Mouse (Mus musculus): Measurements from ENCODE around the gene Lrrc74a.

Gene Lrrc74a

DNA sequence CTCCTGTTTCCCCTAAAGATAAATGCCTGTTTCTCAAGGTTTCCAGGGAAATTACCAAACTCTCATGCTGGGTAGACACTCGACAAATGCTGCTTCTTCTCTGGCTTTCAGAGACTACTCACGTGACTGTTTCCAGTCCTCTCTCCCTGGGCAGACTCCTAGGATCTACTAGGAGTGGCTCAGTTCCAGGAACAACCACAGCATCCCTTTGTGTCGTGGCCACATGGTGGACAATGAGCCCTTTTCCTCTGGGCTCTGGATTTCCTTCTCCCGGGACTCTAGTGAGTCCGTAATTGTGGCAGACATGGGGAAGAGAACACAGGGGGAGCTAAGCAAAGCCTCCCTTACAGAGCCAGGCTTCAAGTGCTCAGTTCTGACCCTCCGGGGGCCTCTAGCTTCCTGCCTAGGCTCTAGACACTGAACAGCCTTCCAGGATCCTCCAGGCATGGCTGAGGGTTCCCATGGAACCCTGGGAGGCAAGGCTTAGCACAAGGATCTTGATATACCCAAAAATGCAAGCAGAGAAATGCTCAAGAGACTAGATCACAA lies 47.6 kb downstream of the Lrrc74a start:
- peak in 1 of 2 experiments; percentile 59 for DNase-seq (ENCODE audit: inconsistent age in 2 of 2, low spot score in 1 of 2)

DNA sequence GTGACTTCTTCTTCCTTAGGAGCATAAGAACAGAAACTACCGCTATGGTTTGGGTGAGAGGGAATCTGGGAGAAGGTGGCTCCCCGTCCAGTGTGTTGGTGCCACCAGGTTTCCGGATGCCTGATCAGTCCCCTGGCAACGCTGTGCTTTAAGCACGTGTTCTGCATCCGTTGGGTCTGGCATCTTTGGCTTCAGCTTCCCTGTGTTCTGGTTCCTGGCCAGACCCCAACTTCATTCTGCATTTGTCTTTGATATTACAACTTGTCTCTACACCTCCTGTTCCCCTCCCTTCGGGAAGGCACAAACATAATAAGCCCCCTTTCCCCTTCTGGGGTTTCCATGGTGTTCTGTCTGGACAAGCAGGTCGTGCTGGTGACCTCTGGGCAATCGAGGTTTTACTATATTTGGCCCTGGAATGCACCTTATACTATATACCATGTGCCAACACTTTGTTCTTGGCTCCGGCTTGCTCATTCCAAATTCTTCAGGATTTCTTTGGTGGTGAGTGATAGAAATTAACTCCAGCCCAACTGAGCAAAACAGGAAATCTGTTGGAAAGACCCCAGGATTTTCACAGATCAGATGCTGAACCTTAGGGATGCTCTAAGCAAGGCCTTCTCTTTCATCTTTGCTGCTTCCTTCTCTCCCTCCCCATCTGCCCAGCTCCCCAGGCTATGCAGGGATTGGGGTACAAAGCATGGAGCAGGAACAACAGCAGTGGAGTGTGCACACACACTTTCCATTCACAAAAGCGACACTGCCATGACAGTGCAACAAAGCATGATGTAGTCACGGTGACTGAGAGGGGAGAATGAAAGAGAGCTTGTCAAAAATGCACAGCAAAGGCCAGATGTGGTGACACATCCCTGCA lies 52.2 kb downstream of the Lrrc74a start:
- DNase-seq (ENCODE audit: inconsistent age in 2 of 2, low spot score in 1 of 2), result no peak

DNA sequence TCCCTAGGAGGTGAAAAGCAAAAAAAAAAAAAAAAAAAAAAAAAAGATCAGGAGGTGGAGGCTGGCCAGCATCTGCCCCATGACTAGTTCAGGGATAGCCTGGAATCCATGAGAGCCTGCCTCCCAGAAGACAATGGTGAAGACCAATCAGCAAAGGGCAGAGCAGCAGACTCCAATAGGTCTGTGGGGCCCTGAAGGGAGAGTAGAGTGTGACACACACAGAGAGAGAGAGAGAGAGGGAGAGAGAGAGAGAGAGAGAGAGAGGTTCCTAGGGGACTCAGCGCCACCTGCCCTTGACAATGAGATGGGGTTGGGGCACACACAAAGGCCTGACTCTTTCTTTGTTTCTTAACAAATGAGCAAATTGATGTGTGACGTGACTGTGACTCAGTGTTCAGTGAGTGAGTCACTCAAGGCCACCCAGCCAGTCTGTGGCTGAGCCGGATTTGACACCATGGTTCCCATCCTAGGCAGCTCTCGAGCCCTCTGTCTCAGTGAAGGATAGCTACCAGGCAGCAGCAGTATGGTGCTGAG lies 52.9 kb downstream of the Lrrc74a start:
- DNase-seq (ENCODE audit: inconsistent age in 2 of 2, low spot score in 1 of 2), result peak; percentile 86 to 94

DNA sequence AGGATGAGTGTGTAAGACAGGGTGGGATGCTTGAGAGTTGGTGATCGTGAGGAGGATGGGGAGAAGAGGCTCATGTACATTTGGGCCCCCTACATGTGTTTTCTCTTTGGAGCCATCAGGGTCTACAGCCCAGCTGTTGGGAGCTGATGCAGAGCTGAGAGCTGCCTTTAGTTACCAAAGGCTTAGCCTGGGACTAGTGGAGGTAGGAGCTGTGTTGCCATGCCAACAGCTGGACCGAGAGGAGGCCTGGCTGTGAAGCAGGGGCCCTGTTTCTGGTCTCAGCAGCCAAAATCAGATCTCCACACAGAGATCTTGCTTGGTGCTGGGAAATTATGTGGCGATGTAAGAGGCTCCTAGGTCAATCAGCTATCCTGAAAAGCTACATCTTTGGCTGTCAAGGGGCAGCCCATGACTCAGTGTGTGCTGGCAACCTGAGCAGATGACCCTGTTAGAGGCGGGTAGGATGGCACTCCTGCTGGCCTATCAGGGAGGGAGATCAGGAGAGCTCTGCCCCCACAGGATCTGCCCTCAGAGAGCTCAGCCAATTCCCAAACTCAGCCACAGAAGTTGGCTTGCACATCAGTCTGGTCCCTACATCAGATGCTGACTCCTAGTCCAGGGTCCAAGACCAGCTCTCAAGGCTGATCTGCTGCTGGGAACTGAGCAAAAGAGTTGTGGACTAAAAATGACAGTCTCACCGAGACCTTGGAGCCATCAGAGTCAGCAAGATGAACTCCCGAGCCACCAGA lies 56.1 kb downstream of the Lrrc74a start:
- DNase-seq (ENCODE audit: inconsistent age in 2 of 2, low spot score in 1 of 2), result no peak

DNA sequence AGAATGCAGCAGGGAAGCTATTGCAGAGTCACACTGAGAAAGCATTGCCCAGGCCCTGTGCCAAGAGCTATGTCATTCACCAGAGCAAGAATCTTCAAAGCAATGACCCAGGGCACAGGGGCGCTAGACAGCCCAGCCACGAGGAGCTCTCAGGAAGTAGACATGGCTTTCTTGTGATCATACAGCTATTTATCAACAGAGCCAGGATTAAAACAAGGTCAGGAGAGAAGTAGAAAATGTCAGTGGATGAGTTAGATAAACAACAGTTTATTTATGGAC lies 56.6 kb downstream of the Lrrc74a start:
- DNase-seq (ENCODE audit: inconsistent age in 2 of 2, low spot score in 1 of 2), result peak; percentile 96 to 97

DNA sequence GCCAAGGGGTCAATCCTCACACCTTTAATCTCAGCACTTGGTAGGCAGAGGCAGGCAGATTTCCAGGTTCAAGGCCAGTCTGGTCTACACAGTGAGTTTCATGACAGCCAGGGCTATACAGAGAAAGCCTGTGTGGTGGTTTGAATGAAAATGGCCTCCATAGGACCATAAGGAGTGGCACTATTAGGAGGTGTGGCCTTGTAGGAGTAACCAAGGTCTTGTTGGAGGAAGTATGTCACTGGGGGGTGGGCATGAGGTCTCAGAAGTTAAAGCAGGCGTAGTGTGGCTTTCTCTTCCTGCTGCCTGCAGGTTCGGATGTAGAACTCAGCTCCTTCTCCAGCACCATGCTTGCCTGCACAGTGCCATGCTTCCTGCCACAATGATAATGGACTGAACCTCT lies 57.8 kb downstream of the Lrrc74a start:
- peak in 1 of 2 experiments; percentile 36 for DNase-seq (ENCODE audit: inconsistent age in 2 of 2, low spot score in 1 of 2)

DNA sequence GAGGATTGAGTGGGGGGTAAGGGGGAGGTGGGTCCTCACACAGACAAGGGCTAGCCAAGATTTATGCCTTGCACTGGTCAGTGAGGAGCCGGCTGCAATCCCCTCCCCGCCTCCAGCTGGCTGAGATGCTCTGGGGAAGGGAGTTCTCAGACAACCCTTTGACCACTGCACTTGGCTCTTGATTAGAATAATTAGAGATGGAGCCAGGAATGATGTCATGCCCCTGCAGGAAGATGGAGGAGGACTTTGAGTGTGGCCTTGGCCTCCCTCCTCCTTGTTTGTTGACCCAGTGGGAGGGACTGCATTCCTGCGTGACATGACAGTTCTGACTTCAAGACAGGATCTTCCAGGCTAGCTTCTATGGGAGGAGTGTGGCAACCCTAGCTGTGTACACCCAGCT lies 59.7 kb downstream of the Lrrc74a start:
- peak; percentile 83 to 91 for DNase-seq (ENCODE audit: inconsistent age in 2 of 2, low spot score in 1 of 2)

DNA sequence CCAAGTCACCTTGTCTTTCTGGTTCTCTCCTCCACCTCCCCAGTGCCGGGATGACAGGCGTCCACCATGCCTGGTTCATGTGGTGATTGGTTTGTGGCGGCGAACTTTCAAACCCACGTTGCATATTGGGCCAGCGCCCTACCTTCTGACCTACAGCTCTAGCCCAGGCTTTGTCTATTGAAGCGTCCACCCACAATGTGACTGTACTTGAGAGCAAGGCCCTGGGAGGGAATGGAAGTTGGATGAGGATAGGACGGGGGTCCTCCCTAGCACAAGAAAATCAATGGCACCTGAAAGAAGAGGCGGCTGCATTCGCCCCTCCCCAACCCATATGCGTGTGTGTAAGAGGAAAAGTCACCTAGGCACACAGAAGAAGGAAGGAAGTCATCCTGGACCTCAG lies 60.2 kb downstream of the Lrrc74a start:
- DNase-seq (ENCODE audit: inconsistent age in 2 of 2, low spot score in 1 of 2), result peak in 1 of 2 experiments; percentile 64

DNA sequence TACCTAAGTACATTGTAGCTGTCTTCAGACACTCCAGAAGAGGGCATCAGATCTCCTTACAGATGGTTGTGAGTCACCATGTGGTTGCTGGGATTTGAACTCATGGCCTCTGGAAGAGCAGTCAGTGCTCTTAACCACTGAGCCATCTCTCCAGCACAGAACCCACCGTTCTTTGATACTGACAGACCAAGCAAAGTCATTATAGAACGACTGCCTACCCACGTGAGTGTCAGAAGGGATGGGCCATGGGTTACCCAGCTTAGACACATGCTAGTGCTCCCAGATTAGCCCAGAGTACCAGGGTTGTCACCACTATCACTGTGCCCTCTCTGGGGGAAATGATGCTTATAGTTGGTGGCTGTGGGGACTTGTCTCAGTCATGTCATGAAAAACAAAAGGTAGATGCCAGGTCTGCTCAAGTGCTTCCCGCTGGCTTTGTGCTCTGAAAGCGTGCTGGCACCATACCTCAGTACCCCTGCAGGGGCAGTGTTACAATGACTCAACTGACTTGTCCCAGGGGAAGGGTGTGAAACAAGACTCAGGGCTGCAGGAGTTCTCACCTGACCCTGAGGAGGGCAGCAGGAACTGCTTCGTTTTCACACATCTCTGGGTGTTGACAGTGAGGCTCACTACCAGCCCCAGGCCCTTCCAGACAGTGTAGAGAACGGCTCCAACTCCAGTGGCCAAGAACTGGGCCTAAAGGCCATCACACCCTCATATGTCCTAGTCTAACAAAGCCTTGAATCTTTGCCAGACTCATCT lies 61.1 kb downstream of the Lrrc74a start:
- no peak for DNase-seq (ENCODE audit: inconsistent age in 2 of 2, low spot score in 1 of 2)

DNA sequence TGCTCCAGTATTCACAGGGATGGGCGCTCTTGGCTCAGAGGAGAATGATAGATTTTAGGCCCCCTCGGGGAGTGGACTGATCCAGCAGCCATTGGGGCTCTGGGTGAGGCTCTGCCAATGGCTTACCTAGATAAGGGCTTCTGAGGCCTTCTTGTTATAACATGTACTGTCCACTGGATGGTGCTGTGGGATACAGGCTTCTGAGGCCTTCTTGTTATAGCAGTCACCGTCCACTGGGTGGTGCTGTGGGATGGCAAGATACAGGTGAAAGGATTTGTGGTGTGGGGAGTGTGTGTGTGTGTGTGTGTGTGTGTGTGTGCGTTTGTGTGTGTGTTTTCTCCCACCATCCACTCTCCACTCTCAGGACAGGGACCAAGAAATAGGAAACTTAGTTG lies 61.7 kb downstream of the Lrrc74a start:
- DNase-seq (ENCODE audit: inconsistent age in 2 of 2, low spot score in 1 of 2), result peak; percentile 84 to 95

DNA sequence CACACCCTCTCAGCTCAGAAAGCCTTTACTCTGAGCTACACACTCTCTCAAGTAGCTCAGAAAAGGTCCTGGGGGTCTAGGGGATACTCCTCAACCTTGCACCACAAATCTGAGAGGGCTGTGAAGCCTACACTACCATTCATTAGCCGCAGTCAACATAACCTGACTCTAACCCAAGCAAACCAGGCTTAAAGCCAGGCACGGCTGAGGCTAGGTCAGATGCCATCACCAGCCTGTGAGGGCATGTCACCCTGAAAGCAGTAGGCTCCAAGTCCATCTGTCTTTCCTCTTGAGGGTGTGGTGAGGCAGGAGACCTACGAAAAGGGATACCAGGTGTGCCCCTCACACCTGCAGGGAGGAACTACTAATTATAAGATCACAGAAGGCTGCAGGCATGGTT lies 62.2 kb downstream of the Lrrc74a start:
- DNase-seq (ENCODE audit: inconsistent age in 2 of 2, low spot score in 1 of 2), result peak in 1 of 2 experiments; percentile 62

DNA sequence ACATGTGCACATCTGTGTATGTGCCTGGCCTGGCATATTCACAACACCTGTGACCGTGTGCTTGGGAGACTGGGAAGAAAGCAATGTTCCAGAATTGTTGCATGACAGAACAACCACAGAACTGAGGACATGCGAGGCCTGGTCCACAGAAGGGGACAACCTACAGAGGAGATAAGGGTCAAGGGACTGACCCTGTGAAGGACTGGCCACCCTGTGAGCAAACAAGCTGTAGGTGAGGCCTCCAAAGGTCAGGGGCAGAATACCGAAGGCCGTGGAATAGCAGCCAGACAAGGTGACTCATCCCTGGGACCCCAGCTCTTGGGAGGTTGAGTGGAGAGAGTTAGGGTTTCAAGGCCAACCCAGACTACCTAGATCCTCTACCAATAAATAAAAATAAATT lies 63.6 kb downstream of the Lrrc74a start:
- peak in 1 of 2 experiments; percentile 76 for DNase-seq (ENCODE audit: inconsistent age in 2 of 2, low spot score in 1 of 2)

DNA sequence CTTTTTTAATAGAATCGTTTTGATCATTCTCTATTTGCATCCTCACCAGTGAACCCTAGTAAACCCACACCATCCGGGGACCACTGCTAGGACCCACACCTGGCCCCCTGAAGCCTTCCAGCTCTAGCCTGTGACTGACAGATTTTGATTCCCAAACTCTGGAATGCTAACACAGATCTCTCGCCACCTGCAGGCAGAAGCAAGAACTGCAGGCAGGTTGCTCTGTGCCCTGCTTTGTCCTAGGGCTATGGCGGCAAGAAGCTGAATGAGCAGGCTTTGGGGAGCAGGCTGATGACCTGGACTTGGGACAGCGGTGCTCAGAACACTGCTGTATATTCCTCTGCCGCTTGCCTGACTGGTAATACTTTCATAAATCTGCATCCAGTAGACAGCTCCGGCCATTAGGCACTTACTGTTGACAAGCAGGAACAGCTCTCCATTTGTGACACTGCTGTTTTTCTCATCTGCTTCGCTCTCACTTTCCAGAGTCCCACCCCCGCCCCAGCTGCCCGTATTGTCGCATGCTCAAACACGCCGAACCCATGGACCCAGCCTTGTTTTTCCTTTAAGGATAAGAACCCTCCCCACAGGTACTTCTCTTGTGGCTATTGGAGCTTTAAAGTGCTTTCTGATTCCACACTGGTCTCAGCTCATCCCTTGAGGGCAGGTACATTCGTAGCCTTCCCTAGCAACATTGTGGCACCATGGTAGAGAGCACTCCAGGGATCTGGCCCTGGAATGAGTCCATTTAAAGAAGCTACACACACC lies 64.8 kb downstream of the Lrrc74a start:
- DNase-seq (ENCODE audit: inconsistent age in 2 of 2, low spot score in 1 of 2), result peak; percentile 85 to 95

DNA sequence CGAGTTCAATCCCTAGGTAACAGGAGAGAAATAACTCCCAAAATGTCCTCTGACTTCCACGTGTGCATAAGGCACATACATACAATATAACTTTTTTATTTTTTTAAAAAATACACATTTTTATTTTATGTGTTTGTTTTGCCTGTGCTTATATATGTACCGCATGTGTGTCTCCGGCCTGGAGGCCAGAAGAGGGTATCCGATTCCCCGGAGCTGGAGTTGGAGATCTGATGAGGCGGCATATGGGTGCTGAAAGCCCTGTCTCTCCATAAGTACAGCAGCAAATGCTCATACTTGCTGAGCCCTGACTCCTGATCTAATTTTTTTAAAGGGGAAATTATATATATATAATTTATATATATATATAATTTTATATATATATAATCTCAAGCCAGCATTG lies 65.6 kb downstream of the Lrrc74a start:
- DNase-seq (ENCODE audit: inconsistent age in 2 of 2, low spot score in 1 of 2), result peak in 1 of 2 experiments; percentile 38

DNA sequence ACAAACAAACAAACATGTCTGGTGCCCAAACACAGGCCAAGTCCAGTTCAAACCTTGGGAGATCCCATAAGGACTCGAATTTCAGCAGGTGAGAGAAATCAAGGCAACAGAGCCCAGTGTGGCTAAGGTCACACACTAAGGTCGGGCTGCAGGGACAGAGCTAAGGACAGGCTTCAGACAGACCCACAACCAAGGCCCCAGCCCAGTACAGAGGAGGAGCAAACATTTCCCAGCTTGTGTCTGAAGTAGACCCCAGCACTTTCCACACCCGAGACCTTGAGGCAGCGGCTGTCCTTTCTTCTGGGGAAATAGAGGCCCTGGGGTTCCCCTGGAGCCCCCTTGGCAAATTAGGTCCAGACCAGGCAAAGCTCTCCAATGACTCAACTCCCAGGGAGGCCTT lies 66.2 kb downstream of the Lrrc74a start:
- DNase-seq (ENCODE audit: inconsistent age in 2 of 2, low spot score in 1 of 2), result peak; percentile 56 to 84

DNA sequence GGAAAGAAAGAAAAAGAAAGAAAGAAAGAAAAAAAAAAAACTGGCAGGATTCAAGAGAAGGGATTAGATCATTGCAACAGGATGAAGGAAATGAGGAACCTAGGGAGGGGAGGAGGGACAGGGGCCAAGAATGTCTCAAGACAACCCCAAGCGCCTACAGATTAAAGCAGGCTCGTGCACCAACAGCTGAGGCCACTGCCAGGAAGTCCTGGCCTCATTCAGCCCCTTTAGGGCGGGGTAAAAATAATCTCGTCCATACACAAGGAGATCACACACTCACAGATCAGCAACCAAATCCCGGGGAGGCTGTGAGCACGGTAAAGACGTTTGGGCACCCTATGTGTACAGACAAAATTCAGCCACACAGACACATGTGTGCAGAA lies 66.6 kb downstream of the Lrrc74a start:
- DNase-seq (ENCODE audit: inconsistent age in 2 of 2, low spot score in 1 of 2), result no peak

DNA sequence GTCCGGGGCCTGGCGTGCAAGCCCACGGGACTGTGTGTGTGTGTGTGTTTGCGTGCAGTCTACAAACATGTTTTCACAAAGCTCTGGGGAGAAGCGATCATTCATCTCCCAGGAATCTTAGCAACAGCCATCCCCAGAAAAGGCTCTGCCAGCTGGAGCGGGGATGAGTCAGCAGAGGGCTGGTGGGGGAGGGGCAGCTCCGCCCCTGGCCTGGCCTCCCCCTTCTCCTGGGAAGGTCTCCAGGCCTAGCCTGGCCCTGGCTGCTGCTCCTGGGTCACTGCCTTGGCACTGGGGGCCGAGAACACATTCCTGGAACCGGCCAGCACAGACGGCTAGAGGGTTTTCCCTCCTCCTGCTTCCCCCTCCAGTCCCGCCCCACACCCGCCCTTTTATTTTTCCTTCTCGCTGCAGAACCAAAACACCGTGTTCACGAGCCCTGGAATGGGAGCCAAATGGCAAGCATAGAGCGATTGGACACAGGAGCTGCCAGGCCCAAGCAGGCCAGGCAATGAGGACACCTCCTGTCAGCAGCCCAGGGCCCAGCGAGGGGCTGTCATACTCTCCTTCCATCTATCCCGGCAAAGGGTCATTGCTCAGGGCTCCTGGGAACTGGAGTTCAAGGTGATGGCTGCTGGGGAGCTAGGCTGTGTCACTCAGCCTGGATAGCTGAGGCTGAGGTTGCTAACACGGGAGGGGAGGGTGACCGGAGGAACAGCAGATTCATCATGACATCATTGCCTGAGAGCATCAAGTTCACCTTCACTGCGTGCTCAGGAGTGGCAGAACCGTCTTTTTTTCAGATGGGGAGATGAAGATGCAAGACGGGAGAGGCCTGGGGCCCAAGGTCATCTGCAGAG lies 67.2 kb downstream of the Lrrc74a start:
- DNase-seq (ENCODE audit: inconsistent age in 2 of 2, low spot score in 1 of 2), result peak; percentile 99 to 100

DNA sequence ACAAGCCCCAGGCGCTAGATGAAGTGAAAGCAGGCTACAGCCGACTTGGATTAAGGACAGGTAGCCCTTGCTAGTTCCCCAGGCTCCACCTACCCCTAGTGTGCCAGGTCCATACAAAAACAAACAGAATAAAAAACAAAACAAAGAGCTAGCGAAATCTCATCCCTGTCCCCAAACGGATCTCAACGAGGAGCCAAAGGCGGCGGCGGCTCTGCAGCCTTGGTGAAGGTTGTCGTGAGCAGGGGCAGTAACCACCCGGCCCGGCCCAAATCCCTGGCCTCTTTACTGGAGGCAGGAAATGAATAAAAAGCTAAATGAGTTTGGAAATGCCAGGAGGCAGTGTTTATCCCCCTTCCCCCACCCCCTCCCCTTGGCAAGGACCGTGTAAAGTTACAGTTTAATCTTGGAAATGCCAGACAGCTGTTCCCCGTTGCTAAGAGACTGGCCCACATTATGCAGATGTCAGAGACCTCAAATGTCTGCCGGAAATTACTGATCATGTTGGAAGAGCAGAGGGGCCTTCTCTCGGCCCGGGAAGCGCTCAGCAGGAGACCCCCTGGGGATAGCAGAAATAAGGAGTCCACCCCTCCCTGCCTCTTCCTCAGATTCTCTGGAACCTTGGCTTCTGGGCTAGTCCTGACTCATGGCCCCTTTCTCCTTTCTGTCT lies 68.0 kb downstream of the Lrrc74a start:
- DNase-seq (ENCODE audit: inconsistent age in 2 of 2, low spot score in 1 of 2), result peak; percentile 69 to 82

DNA sequence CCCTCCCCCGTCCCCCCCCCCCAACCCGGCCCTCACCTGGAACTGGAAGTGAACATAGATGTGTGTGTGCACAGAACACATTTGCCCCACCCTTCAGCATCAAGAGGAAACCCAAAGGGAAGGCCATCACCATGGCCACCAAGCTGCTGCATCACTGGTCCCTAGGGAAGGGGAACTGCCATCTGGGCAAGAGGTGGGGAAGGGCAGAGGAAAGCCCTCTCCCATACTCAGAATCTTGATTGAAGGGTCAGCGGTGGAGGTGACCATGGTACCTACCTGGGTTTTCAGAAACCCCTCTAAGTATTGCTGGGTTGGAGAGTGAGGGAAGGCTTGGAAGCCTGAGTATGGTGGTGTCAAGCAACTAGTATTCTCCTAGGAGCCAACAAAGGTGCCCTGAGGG lies 68.7 kb downstream of the Lrrc74a start:
- DNase-seq (ENCODE audit: inconsistent age in 2 of 2, low spot score in 1 of 2), result peak in 1 of 2 experiments; percentile 47

Data from adrenal gland, adult (tissue).